27 mouse cellular contexts compared by ENCODE assay signal in genomic region chr2:32686640-32687039, GRCm38 (mm10). TPM values are rescaled to one million over a fixed set of nuclear protein-coding genes. Genes with fewer than 3 reads are reported as not detected.
"Had no signal": no experiment of that assay in that cellular context is flagged by ENCODE, and none has a peak within 500 bp of the region (broad histone marks: within the 10 kb centered on the region; RNA-seq: fewer than 3 reads in every experiment).

No protein-coding gene starts in this region.

- H3K9ac ChIP-seq: limb, embryonic 13.5 days; liver, embryonic 14.5 days; liver, postnatal 0 days; lung, embryonic 14.5 days; midbrain, embryonic 12.5 days; midbrain, embryonic 15.5 days; neural tube, embryonic 13.5 days; stomach, embryonic 15.5 days had no signal

- H3K4me1 ChIP-seq: midbrain, embryonic 15.5 days had no signal

- DNase-seq: kidney, adult 2 months; layer of hippocampus, adult 9-11 months; liver; liver, postnatal 0 days; lung, embryonic 14.5 days; retina, postnatal 1 day; right cerebral cortex, postnatal 25 days; spleen, adult 18-20 months; thymus, adult 2 months; thymus, postnatal 14 days; thymus, postnatal 4 days had no signal

- ATAC-seq: liver, postnatal 0 days; midbrain, embryonic 15.5 days had no signal

- H3K27ac ChIP-seq: kidney, postnatal 0 days; layer of hippocampus, adult 2 months; limb, embryonic 10.5 days; limb, embryonic 13.5 days; liver, embryonic 14.5 days; macrophage; midbrain, embryonic 12.5 days; midbrain, embryonic 15.5 days; neural tube, embryonic 13.5 days; stomach, embryonic 15.5 days had no signal

- H3K27me3 ChIP-seq: limb, embryonic 13.5 days; midbrain, embryonic 12.5 days; midbrain, embryonic 15.5 days; neural tube, embryonic 13.5 days; stomach, embryonic 15.5 days had no signal

- H3K9me3 ChIP-seq: limb, embryonic 10.5 days; limb, embryonic 13.5 days; midbrain, embryonic 12.5 days; midbrain, embryonic 15.5 days; neural tube, embryonic 13.5 days; stomach, embryonic 15.5 days had no signal

- H3K4me3 ChIP-seq: layer of hippocampus, adult 2 months; limb, embryonic 10.5 days; limb, embryonic 13.5 days; midbrain, embryonic 12.5 days; midbrain, embryonic 15.5 days; myocyte; neural tube, embryonic 13.5 days; stomach, embryonic 15.5 days had no signal

- H3K4me2 ChIP-seq: limb, embryonic 13.5 days; lung, embryonic 14.5 days; midbrain, embryonic 12.5 days; midbrain, embryonic 15.5 days; neural tube, embryonic 13.5 days; stomach, embryonic 15.5 days had no signal

RNA-seq across cellular contexts. Expression of gene Eng, which starts 40.2 kb away (rescaled TPM):
- total RNA-seq: neutrophil, adult 5-6 weeks had no signal

RNA-seq across cellular contexts. Expression of gene 6330409D20Rik, which starts 54.2 kb away (rescaled TPM):
- total RNA-seq: megakaryocyte, adult 5-6 weeks; monocyte, adult 5-6 weeks; neutrophil, adult 5-6 weeks had no signal
- polyA plus RNA-seq: kidney, adult 2 months; kidney, embryonic 14.5 days; kidney, postnatal 0 days; large intestine, adult 2 months; limb, embryonic 10.5 days; liver, postnatal 0 days; lung, embryonic 14.5 days; macrophage; myocyte had no signal
